Mouse (Mus musculus) lung, postnatal 0 days (tissue): Measurements from ENCODE around the gene Wdr25. TPM values are rescaled to one million over a fixed set of nuclear protein-coding genes. Genes with fewer than 3 reads are reported as not detected.

Experiments
- ATAC-seq: fragments of 200-750 bp; cut with Nextera tagmentation; 2 replicates; pipeline ENCODE4 v1.8.0; 2017; ENCODE audit warnings: moderate library complexity
- DNase-seq: peaks from one replicate; pipeline ENCODE4 v3.0.0-alpha.2; 2016; ENCODE audit warnings: low spot score
- H3K27ac ChIP-seq: fragments of 300-500 bp; sonication (generic); 2 replicates; pipeline ENCODE4 v1.5.1; 2014; ENCODE audit warnings: antibody characterized with exemption, mild to moderate bottlenecking, low read length, mixed read lengths
- H3K27me3 ChIP-seq: fragments of 300-500 bp; sonication (generic); replicated peaks from 2 replicates; pipeline ENCODE4 v1.6.1; 2014; ENCODE audit warnings: low read length, mixed read lengths; ENCODE audit not compliant: insufficient read depth
- H3K36me3 ChIP-seq: fragments of 300-500 bp; sonication (generic); 2 replicates; pipeline ENCODE4 v1.6.1; 2014; ENCODE audit warnings: low read length, mixed read lengths; ENCODE audit not compliant: insufficient read depth
- H3K4me1 ChIP-seq: fragments of 300-500 bp; sonication (generic); 2 replicates; pipeline ENCODE4 v1.6.1; 2014; ENCODE audit warnings: antibody characterized with exemption, low read depth, low read length, mixed read lengths; ENCODE audit not compliant: insufficient read depth
- H3K4me2 ChIP-seq: fragments of 300-500 bp; sonication (generic); replicated peaks from 2 replicates; pipeline ENCODE4 v1.6.1; 2014; ENCODE audit warnings: low read depth, mild to moderate bottlenecking, low read length, moderate library complexity, mixed read lengths
- H3K4me3 ChIP-seq: fragments of 300-500 bp; sonication (generic); 2 replicates; pipeline ENCODE4 v1.5.1; 2014; ENCODE audit warnings: low read depth, low read length
- H3K9ac ChIP-seq: fragments of 300-500 bp; sonication (generic); replicated peaks from 2 replicates; pipeline ENCODE4 v1.6.1; 2014; ENCODE audit warnings: low read depth, mild to moderate bottlenecking
- H3K9me3 ChIP-seq: fragments of 300-500 bp; sonication (generic); 2 replicates; pipeline ENCODE4 v1.6.1; 2016; ENCODE audit warnings: low read length, mixed read lengths
- CTCF ChIP-seq: IDR thresholded peaks from 2 replicates; pipeline ENCODE4 v1.5.1; 2016; ENCODE audit warnings: antibody characterized with exemption, mild to moderate bottlenecking
- EP300 ChIP-seq: IDR thresholded peaks from 2 replicates; pipeline ENCODE4 v1.6.1; 2016; ENCODE audit warnings: antibody characterized with exemption, mild to moderate bottlenecking, control low read depth
- WGBS: fragments of 180-500 bp; shearing (Covaris S2); extraction: QIAGEN DNeasy Blood & Tissue Kit; methylation state at CpG from one replicate; pipeline ENCODE4 v1.1.7; 2014; 5-methylcytosine and 5-hydroxymethylcytosine counted together
- polyA plus RNA-seq: library from polyadenylated mRNA; unstranded; fragments of >200 nt; fragmentation: Nextera tagmentation; extraction: Ambion mirVana; gene quantifications from 2 replicates; pipeline ENCODE4 v1.2.1, GENCODE M21; 2015

The Wdr25 gene
- polyA plus RNA-seq, 1 experiment from 2014 or later: 4.8 TPM

- WGBS: 66% methylated on average over 2 of the region's 2 CpGs
- no peak overlapping the region for H3K27ac ChIP-seq
- ATAC-seq (no peak), DNase-seq (no peak)
- H3K4me3 ChIP-seq: no peak overlapping the region
- no peak overlapping the region for H3K4me2 ChIP-seq
- H3K27me3 ChIP-seq: no peaks in the 10 kb centered on the region
- peak; percentile 67 for TF ChIP-seq CTCF
- TF ChIP-seq EP300: no peak
- peaks cover 31% of the 10 kb centered on the region; the same call in 1 of the 2 replicates for H3K36me3 ChIP-seq
- peaks cover 6% of the 10 kb centered on the region; the same call in 1 of the 2 replicates for H3K4me1 ChIP-seq
- H3K9me3 ChIP-seq: no peaks in the 10 kb centered on the region
- no peak overlapping the region for H3K9ac ChIP-seq
Observed at GRCm38 (mm10) chr12:108869575-108869974, 23.9 kb upstream of the Wdr25 start.

DNA sequence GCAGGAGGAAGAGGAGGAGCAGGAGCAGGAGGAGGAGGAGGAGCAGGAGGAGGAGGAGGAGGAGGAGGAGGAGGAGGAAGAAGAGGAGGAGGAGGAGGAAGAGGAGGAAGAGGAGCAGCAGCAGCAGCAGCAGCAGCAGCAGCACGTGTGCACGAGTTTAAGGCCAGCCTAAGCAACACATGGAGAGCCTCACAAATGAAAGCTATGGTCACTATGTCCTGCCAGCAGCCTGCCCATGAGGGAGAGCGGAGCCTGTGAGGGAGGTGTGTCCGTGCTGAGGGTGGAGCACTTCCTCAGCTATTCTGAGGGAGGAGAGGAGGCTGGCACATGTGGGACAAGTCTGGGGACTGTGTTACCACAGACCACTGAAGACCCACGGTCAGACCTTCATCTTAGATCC lies 20.3 kb upstream of the Wdr25 start:
- Histone ChIP-seq H3K4me3 (no peak overlapping the region), H3K4me2 (no peak overlapping the region), H3K9me3 (no peaks in the 10 kb centered on the region), H3K27ac (no peak overlapping the region), H3K4me1 (no peaks in the 10 kb centered on the region), H3K27me3 (no peaks in the 10 kb centered on the region), H3K9ac (no peak overlapping the region), H3K36me3 (peaks cover 31% of the 10 kb centered on the region)
- TF ChIP-seq EP300: no peak
- TF ChIP-seq CTCF: no peak
- DNase-seq (no peak), ATAC-seq (no peak)
- 60% methylated on average over 5 of the region's 5 CpGs for WGBS

DNA sequence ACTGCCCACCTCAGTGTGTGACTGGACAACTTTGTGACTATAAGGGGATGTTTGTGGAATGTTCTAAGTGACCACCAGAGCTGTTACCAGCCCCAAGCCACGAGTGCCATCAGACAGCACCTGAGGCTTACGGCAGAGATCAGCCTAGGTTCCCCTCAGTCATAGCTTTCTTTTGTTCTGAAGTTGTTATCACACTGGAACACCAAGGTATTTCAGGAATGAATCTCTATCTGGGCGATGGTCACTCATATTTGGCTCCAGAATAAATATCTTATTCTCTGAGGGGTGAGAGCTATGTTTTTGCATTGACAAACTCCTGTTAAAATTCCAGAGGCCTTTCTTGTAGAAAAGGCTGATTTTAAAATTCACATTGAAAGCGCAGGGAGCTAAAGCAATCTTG lies 14.3 kb upstream of the Wdr25 start:
- peak; percentile 72 for ATAC-seq
- no peaks in the 10 kb centered on the region for H3K4me1 ChIP-seq
- no peak overlapping the region for H3K4me3 ChIP-seq
- 68% methylated on average over 4 of the region's 4 CpGs for WGBS
- TF ChIP-seq CTCF (no peak), EP300 (peak; percentile 92)
- no peaks in the 10 kb centered on the region for H3K27me3 ChIP-seq
- H3K36me3 ChIP-seq: peaks cover 20% of the 10 kb centered on the region
- H3K4me2 ChIP-seq: no peak overlapping the region
- no peaks in the 10 kb centered on the region for H3K9me3 ChIP-seq
- no peak overlapping the region for H3K9ac ChIP-seq
- H3K27ac ChIP-seq: peak overlapping the region; percentile 57
- no peak for DNase-seq

GRCm38 (mm10) chr12:108880606-108881005 lies 12.8 kb upstream of the Wdr25 start:
- Histone ChIP-seq H3K27me3 (no peaks in the 10 kb centered on the region), H3K9ac (no peak overlapping the region), H3K36me3 (peaks cover 8% of the 10 kb centered on the region), H3K9me3 (no peaks in the 10 kb centered on the region), H3K4me1 (no peaks in the 10 kb centered on the region), H3K4me2 (no peak overlapping the region), H3K4me3 (no peak overlapping the region), H3K27ac (peak overlapping the region; percentile 72)
- DNase-seq: peak; percentile 60
- ATAC-seq: peak; percentile 91
- 66% methylated on average over 5 of the region's 5 CpGs for whole genome bisulfite sequencing
- TF ChIP-seq CTCF (no peak), EP300 (peak; percentile 79)

- no peaks in the 10 kb centered on the region for H3K4me1 ChIP-seq
- ATAC-seq: peak; percentile 34; the same call in 1 of the 2 replicates
- no peak for DNase-seq
- no peaks in the 10 kb centered on the region for H3K9me3 ChIP-seq
- H3K4me2 ChIP-seq: no peak overlapping the region
- peak overlapping the region; percentile 60; the same call in 1 of the 2 replicates for H3K27ac ChIP-seq
- H3K9ac ChIP-seq: no peak overlapping the region
- 68% methylated on average over 3 of the region's 3 CpGs for WGBS
- no peaks in the 10 kb centered on the region for H3K27me3 ChIP-seq
- no peak overlapping the region for H3K4me3 ChIP-seq
- no peak for TF ChIP-seq EP300
- no peak for TF ChIP-seq CTCF
- peaks cover 8% of the 10 kb centered on the region for H3K36me3 ChIP-seq
Observed at GRCm38 (mm10) chr12:108881192-108881591, 12.2 kb upstream of the Wdr25 start.

DNA sequence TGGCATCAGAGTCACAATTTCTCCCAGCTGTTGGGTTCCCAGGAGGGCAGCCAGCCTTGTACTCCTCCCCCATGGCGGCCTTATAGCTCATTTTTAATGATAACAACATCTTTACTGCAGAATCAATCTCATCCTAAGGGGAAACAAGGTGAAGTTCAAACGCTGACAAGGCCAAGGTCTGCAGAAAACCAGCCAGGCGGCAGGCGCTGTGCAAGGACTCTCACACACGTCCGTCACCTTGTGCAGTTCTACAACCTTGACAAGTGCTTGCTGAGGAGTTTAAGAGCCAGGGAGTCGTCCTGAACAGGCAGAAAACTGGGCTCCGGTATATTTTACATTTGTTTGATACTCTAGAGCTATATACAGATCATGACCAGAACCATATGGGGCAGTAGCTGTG lies 10.7 kb upstream of the Wdr25 start:
- Histone ChIP-seq H3K9ac (no peak overlapping the region), H3K4me3 (no peak overlapping the region), H3K4me1 (no peaks in the 10 kb centered on the region), H3K36me3 (peaks cover 17% of the 10 kb centered on the region; the same call in 1 of the 2 replicates), H3K4me2 (no peak overlapping the region), H3K9me3 (no peaks in the 10 kb centered on the region), H3K27ac (no peak overlapping the region), H3K27me3 (no peaks in the 10 kb centered on the region)
- WGBS: 74% methylated on average over 8 of the region's 8 CpGs
- DNase-seq (no peak), ATAC-seq (no peak)
- TF ChIP-seq CTCF: no peak
- TF ChIP-seq EP300: no peak

GRCm38 (mm10) chr12:108885906-108886305 lies 7.5 kb upstream of the Wdr25 start:
- Histone ChIP-seq H3K4me2 (no peak overlapping the region), H3K36me3 (peaks cover 22% of the 10 kb centered on the region; the same call in 1 of the 2 replicates), H3K9me3 (no peaks in the 10 kb centered on the region), H3K27ac (no peak overlapping the region), H3K27me3 (no peaks in the 10 kb centered on the region), H3K9ac (no peak overlapping the region), H3K4me3 (no peak overlapping the region), H3K4me1 (peaks cover 3% of the 10 kb centered on the region; the same call in 1 of the 2 replicates)
- WGBS: 81% methylated on average over 1 of the region's 1 CpGs
- TF ChIP-seq CTCF: no peak
- TF ChIP-seq EP300: peak; percentile 44; the same call in 1 of the 2 replicates
- DNase-seq (no peak), ATAC-seq (no peak)
